Mouse (Mus musculus) heart, postnatal 0 days (tissue): ENCODE measurements around the gene Aatf.

Experiments used
- CTCF ChIP-seq: IDR thresholded peaks from 2 replicates; pipeline ENCODE4 v1.5.1; 2016; ENCODE audit warnings: antibody characterized with exemption, control low read depth, low read depth
- EP300 ChIP-seq: IDR thresholded peaks from 2 replicates; pipeline ENCODE4 v1.6.1; 2016; ENCODE audit warnings: antibody characterized with exemption, low read depth

GRCm38 (mm10) chr11:84520269-84521070 lies 7.1 kb upstream of the Aatf start:
- no peak for TF ChIP-seq EP300
- TF ChIP-seq CTCF: no peak
